Mouse (Mus musculus): ENCODE data around the gene Rbl1.

Gene Rbl1

DNA sequence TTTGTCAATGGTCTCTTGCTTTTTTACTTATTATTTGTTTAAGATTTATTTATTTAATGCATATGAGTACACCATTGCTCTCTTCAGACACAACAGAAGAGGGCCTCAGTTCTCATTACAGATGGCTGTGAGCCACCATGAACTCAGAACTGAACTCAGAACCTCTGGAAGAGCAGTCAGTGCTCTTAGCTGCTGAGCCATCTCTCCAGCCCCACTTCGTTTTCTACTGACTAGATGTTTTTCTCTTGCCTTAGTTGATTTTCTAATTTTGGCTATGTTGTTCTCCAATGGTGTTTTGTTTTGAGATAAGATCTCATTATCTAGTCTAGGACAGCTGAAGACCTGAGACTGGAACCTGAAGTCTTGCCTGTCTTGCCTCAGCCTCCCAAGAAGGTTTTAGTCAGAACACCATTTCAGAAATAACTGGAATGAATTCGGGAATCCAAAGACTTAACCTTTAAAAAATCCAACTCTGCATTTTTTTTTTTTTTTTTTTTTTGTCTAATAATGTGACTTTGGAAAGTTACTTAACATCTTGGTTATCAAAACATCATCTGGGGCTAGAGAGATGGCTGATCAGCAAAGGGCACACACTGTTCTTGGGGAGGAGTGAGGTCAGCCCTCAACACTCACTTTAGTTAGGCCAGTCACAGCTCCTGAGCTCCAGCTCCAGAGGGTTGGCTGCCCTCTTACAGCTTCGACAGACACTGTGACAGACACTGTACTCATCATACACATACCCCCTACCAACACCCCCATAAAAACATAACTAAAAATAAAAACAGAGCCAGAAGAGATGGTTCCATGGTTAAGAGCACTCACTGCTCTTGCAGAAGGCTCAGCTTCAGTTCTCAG is 71.4 kb downstream of the Rbl1 start:
- DNase-seq, result no peak

DNA sequence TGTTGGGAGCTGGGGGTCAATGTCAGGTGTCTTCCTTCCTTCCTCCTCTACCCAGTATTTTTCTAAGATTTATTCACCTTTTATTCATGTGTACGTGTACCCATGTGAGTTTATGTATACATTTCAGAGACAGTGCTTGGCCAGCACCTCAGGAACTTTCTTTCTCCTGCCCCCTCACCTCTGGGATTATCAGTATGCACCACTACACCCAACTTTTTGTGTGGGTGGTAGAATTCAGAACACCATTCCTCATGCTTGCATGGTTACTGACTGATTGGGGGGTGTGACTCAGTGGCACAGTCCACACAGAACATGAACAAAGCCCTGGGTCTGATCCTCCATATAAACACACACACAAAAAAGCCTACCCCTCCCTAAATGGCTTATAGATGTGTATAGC is 72.2 kb downstream of the Rbl1 start:
- no peak for DNase-seq

DNA sequence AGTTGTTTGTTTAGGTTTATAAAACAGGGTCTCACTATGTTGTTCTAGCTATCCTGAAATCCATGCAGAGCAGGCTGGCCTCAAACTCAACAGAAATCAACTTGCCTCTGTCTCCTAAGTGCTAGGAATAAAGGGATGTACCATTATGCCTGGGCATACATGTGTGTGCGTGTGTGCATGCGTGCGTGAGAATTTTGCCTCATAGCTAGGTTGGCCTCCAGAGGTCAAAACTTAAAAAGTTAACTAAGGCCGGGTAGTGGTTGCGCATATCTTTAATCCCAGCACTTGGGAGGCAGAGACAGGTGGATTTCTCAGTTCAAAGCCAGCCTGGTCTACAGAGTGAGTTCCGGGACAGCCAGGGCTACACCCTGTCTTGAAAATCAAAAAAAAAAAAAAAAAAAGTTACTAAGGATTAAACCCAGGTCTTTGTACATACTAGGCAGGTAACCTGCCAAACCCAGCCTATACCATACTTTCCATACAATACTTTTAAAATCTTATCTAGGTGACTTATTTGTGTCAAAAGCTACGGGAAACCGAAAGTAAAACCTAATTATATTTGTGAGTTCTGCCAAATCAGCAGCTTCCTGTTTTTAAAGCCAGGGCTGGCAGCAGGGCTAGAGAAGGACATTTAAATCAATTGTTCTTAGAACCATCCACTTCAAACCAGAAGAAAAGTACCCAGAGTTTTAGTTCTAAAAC is 73.4 kb downstream of the Rbl1 start:
- DNase-seq, result no peak

DNA sequence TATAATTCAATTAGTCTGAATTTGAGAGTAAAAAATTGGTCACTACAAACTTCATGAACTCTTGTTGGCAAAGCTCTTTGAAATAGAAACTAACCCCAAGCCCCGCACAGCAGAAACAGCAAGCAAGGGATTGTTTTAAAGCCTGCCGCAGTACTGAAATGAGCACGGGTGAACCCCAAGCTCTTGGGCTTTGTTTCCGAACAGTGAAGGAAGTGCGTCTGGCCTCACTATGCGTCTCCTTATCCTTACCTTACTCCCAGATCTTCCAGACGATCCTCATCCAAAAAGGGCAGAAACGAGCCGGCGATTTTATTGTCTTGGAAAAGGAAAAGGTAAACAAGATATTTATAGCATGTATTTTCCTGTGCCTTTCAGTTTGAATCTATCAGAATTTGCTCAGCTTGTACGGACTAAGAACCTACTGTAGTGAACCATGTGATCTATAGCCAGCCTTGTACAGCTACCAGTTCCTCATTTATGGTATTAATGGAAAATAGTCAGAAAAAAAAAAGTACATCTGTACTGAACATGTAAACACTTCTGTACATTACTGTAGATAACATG is 74.7 kb downstream of the Rbl1 start:
- DNase-seq, result no peak

DNA sequence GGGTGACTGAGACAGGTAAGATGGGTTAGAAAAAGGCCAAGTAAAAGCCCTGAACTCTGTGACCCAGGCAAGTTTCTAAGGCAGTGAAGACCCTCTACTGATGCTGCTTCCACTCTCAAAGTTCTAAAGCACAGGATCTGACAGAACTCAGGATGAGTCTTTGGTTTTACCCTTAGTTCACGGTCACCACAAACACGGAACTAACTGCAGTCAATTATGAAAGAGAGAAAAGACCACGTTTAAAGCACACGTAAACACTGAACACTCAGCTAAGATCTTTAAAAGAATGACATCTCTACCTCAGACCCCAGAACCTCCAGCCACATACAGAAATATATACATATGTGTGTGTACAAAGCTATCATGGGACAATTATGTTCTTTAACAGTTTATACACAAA is 75.2 kb downstream of the Rbl1 start:
- DNase-seq, result no peak

DNA sequence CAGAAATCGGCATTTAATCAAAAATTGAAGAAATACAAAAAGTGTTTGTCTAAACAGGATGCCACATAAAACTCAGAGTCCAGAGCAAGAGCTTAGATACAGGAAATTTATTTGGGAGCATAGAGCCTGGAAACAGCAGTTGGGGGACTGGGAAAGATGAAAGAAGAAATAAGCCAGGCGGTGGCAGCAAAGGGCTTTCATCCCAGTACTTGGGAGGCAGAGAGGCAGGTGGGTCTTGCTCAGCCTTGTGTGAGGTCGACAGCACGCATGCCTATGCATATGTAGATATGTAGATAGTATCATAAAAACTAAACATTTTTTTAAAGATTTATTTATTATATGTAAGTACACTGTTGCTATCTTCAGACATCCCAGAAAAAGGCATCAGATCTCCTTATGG is 76.3 kb downstream of the Rbl1 start:
- DNase-seq, result no peak

DNA sequence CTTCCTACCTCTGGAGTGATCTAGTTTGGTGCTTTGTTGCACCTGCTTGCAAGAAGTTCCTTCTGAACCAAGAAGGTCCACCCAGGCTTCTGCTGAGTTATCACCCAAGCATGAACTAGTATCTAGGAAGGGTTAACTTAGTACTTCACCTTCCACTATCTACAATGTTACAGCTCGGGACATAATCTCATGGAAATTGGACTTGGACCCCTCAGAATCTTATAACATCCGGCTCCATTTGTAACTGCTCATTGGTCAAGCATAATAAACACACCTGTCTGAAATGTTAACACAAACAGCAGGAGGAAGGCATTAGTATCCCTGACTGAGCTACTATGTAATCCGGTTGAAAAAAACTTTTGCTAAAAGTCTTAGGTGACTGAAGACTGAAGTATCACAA is 77.0 kb downstream of the Rbl1 start:
- DNase-seq, result no peak

DNA sequence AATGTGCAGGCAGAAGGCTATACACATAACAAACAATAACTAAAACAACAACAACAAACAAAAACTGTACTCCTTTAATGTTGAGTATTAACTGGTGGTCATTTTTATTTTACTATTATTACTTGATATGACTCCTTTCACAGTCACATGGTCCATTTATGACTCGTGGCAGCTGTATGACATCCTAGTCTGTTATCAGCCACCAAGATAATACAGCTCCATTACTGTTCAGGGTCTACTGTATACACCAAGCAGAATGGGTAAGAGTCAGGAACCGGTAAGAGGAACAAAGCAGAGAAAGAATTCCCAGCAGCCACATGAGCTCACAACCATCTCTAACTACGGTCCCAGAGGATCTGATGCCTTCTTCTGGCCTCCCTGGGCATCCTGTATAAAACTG is 79.1 kb downstream of the Rbl1 start:
- no peak for DNase-seq

DNA sequence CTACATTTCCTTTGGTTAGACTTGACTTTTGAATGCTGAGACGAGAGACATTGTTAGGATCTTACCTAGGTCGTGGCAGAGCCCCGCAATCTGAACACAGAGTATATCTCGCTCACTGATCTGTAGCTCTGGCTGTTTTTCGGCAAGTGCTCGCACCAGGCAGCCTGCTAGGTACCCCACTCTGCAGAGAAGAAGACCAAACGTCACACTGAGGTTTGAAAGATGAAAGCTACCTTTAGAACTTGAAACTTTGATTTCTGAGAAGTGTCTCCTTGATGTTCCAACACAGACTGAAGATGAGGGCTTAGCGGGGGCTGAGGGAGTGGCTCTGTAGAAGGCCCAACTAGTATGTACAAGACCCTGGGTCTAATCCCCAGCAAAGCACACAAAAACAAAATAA is 82.6 kb downstream of the Rbl1 start:
- peak; percentile 52 for DNase-seq

DNA sequence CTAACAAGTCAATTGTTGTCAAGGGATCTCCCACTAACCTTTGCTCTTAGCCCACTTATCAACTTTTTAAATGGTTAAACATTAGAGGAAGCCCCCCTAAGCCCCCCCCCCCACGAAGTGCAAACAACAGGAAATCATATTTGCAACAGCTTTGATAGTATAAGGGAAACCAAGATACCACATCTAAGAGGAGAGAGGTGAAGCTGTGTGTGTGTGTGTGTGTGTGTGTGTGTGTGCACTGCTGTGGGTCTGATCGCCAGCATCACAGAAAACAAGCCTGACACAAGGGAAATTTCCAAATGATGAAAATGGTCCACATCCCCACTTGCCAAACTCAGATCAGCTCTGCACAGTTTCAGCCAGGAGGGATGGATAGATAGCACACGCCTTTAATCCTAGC is 85.3 kb downstream of the Rbl1 start:
- peak; percentile 36 for DNase-seq

DNA sequence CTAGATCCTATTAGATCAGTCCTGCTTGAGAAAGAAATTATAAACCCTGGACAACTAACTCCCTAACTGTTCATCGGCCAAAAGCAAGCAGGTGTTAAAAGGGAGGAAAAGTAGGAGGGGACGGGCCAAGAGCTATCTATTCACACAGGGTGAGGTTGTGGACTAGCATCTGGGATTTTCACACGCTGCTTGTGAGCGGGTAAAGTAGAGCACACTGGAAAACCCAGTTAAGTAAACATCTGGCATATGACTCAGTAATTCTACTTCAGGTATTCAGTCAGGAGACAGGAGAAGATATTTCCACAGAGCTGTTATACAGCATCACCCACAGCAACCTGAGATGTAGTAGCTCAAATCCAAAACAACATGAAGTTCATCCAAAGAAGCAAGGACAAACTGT is 85.8 kb downstream of the Rbl1 start:
- DNase-seq, result no peak

DNA sequence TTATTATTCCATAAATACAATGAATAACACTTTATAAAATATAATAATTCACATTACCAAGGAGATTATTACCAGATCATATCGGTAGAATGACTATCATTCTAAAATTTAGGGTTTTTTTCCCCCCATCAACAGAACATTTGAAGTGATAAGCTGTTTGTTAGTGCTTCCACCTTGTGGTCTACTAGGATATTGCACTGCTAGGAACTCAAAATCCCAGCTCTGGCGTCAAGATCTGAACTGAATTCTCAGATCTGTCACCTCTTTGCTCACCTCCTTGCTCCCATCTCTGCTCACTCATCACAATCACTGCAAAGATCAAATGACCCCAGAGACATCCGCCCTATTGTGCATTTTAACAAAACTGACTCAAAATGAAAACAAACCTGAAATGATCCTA is 87.4 kb downstream of the Rbl1 start:
- no peak for DNase-seq

DNA sequence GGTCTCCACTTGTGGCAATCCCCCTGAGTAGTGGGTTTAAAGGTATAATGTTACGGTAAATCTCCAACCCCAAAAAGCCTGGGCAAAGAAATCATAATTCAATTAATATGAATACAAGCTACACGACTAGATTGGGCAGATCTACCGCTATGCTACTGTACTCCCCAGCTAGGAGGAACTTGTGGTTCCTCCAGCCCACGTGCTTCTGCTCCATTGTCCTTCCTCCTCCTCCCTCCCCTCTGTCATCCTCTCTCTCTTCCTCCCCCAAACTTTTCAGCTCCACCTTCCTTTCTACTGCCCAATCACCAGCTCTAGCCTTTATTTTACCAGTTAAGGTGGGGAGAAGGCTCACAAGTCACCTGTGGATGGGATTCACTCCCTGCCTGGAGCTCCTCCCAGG is 96.1 kb downstream of the Rbl1 start:
- DNase-seq, result no peak

DNA sequence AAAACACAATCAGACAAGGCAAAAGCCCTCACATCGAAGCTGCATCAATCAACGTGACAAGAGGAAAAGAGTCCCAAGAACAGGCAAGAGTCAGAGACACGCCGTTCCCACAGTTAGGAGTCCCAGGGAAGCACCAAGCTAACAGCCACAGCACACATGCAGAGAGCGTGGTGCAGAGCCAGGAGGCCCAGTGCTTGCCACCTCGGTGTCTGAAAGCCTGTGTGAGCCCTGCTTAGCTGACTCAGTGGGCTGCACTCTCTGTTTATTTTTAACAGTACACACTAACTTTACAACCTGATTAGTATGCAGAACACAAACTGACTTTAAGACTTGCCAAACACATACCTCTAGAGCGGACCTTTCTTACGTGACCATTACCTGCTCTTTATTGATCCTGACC is 99.9 kb downstream of the Rbl1 start:
- no peak for DNase-seq

DNA sequence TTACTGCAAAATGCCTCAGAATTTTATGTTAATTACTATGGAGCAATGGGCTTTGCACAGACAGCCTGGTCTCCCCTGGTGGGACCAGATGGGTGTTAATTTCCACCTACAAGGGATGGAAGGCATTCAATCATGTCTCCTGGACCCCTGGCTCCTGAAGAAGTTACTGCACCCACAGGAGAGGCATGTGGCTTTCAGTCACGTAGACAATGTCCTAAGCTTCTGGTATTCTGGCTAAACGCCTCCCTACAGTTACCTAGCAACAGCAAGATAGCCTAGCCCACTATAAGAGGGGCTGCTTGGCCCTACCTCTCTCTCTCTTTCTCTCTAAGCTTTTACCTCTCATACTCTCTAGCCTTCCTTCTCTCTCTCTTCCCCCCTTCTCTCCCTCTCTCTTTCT is 102.1 kb downstream of the Rbl1 start:
- DNase-seq, result no peak

DNA sequence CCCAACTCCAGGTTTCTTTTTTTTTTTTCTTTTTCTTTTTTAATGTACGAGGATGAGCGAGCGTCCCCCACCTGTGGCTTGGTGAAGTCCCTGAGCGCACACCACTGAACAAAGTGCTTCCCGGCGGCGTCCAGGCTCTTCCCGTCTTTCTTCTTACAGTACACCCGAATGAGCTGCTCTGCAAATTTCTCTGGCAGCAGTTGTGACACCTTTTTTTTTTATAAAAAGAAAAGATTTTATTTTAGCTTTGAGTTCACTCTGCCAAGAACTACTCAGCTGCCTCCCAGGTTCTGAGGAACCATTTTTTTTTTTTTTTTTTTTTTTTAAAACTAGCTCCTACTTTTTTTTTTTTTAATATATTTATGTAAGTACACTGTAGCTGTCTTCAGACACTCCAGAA is 102.7 kb downstream of the Rbl1 start:
- no peak for DNase-seq

DNA sequence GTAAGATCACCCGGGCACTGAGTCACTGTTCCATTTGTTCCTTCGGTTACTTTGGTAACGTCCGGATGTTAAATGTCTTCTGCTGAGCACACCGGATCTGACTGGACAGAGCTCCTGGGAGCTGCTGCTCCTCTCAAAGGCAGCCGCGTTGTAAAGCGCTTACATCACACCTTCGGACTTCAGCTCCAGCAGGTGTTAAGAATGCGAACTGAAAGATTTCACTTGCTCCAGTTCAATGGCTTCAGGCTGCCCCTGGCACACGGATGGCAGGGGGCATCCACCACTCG is 104.1 kb downstream of the Rbl1 start:
- no peak for DNase-seq

DNA sequence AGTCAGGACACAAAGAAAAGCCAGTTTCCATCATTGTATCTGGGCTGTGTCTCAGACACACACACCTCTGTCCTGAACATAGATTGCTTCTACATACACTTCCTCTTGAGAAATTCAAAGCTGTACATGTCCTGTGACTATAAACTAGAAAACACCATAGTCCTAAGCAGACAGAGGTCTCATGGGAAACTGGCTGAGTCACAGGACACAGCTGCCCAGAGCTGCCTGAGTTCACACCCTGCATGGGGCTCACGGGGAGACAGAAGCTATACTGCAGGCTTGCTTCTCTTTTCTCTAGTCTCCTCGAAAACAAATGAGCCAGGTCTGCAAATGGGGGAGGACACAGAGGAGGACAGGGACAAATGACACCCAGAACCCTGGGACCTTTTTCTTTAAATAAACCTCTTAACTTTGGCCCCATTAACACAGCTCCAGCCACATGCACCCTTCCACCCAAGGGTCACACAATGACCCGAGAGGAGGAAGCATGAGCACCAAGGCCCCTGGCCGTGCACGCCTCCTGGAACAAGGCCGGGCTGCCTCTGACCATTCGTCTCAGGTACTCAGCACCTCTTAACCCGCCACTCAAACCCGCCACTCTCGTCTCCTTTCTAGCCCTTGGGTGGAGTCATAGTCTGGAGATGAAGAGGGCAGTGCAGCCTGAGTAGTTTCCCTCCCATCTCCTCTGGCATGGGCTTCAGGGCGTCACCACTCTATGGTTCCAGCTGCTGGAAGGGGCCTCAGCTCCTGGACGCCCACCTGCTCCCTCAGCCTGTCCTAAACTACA is 104.6 kb downstream of the Rbl1 start:
- no peak for DNase-seq
